Mouse (Mus musculus) right cerebral cortex, postnatal 4 days (tissue): Measurements from ENCODE around the gene Vmn2r37.
"Not testable (repeated sequence)": the region's sequence is repeated elsewhere in the genome, so short reads cannot be mapped to it uniquely, and the experiment has no call there.

ENCODE experiments used
- DNase-seq: peaks from one replicate; pipeline ENCODE4 v3.0.0-alpha.2; 2022

The Vmn2r37 gene

GRCm38 (mm10) chr7:9223553-9223952 lies at the start of gene Vmn2r37:
Gene Vmn2r37, minus strand, starts transcription at chr7:9223653.
- DNase-seq, result not testable (repeated sequence)
